ENCODE assay signal across 1 mouse cellular context in genomic region chr4:150135254-150135653, GRCm38 (mm10).
TF ChIP-seq lines count a peak whose summit lies in the region.

No protein-coding gene starts in this region.

TF ChIP-seq in MEL, 35 proteins besides CTCF, POLR2A, EP300 and RAD21:
- TF ChIP-seq RCOR1 (IDR thresholded peaks at IDR 0.05; ENCODE audit: low read depth, low read length) (no peak), ZC3H11A (IDR thresholded peaks at IDR 0.05; ENCODE audit: low read depth, low read length) (no peak)
